Mouse (Mus musculus) neural tube, embryonic 12.5 days (tissue): Measurements from ENCODE around the gene Ncoa3. TPM values are rescaled to one million over a fixed set of nuclear protein-coding genes. Genes with fewer than 3 reads are reported as not detected.

ENCODE experiments used
- ATAC-seq: fragments of 200-750 bp; cut with Nextera tagmentation; 2 replicates; pipeline ENCODE4 v1.8.0; 2017; ENCODE audit warnings: low read depth, mild to moderate bottlenecking, moderate TSS enrichment, moderate library complexity; ENCODE audit not compliant: low FRiP score
- H3K27ac ChIP-seq: fragments of 300-500 bp; sonication (generic); 2 replicates; pipeline ENCODE4 v1.5.1; 2016
- H3K27me3 ChIP-seq: fragments of 300-500 bp; sonication (generic); replicated peaks from 2 replicates; pipeline ENCODE4 v1.6.1; 2016; ENCODE audit warnings: mild to moderate bottlenecking
- H3K36me3 ChIP-seq: fragments of 300-500 bp; sonication (generic); 2 replicates; pipeline ENCODE4 v1.6.1; 2016; ENCODE audit warnings: mild to moderate bottlenecking
- H3K4me1 ChIP-seq: fragments of 300-500 bp; sonication (generic); 2 replicates; pipeline ENCODE4 v1.6.1; 2016
- H3K4me2 ChIP-seq: fragments of 300-500 bp; sonication (generic); replicated peaks from 2 replicates; pipeline ENCODE4 v1.6.1; 2016; ENCODE audit warnings: mild to moderate bottlenecking
- H3K4me3 ChIP-seq: fragments of 300-500 bp; sonication (generic); 2 replicates; pipeline ENCODE4 v1.5.1; 2016
- H3K9ac ChIP-seq: fragments of 300-500 bp; sonication (generic); 2 replicates; pipeline ENCODE4 v1.6.1; 2016; ENCODE audit warnings: mild to moderate bottlenecking
- H3K9me3 ChIP-seq: fragments of 300-500 bp; sonication (generic); 2 replicates; pipeline ENCODE4 v1.6.1; 2016; ENCODE audit warnings: mild to moderate bottlenecking
- WGBS: fragments of 180-500 bp; shearing (Covaris S2); methylation state at CpG from one replicate; pipeline ENCODE4 v1.1.7; 2016; 5-methylcytosine and 5-hydroxymethylcytosine counted together
- polyA plus RNA-seq: library from polyadenylated mRNA; unstranded; fragments of >200 nt; fragmentation: Nextera tagmentation; extraction: Ambion mirVana; gene quantifications from 2 replicates; pipeline ENCODE4 v1.2.1, GENCODE M21; 2016

Ncoa3 gene
- polyA plus RNA-seq, 1 experiment from 2014 or later, result 14.4 TPM

GRCm38 (mm10) chr2:166122781-166123180, 130.3 kb downstream of the Ncoa3 start:
- ATAC-seq, result no peak
- H3K9ac ChIP-seq, result no peak overlapping the region
- no peaks in the 10 kb centered on the region for H3K9me3 ChIP-seq
- H3K4me2 ChIP-seq, result no peak overlapping the region
- H3K4me1 ChIP-seq, result no peaks in the 10 kb centered on the region; the same call in 1 of the 2 replicates
- peaks cover 18% of the 10 kb centered on the region for H3K36me3 ChIP-seq
- 94% methylated on average over 6 of the region's 6 CpGs for WGBS
- H3K27me3 ChIP-seq, result no peaks in the 10 kb centered on the region
- H3K27ac ChIP-seq, result no peak overlapping the region
- no peak overlapping the region for H3K4me3 ChIP-seq

Other genes with a start within 250 kb of the Ncoa3 start
- 68.7 and 81.4 TPM in 2 replicates for gene Zmynd8, start 93.6 kb upstream of the Ncoa3 start, polyA plus RNA-seq
- gene Sulf2, start 163.0 kb downstream of the Ncoa3 start, polyA plus RNA-seq, result 144 and 152 TPM in 2 replicates